Mouse (Mus musculus) midbrain, embryonic 10.5 days (tissue): ENCODE measurements around the gene Entpd6. TPM values are rescaled to one million over a fixed set of nuclear protein-coding genes. Genes with fewer than 3 reads are reported as not detected.
A peak's percentile ranks its signal among the peaks of the same experiment; 100 is the strongest.

ENCODE experiments used
- DNase-seq: peaks from one replicate; pipeline ENCODE4 v3.0.0-alpha.2; 2017; ENCODE audit warnings: low spot score
- H3K27ac ChIP-seq: fragments of 300-500 bp; sonication (generic); replicated peaks from 2 replicates; pipeline ENCODE4 v1.5.1; 2016; ENCODE audit warnings: mild to moderate bottlenecking
- H3K27me3 ChIP-seq: fragments of 300-500 bp; sonication (generic); 2 replicates; pipeline ENCODE4 v1.6.1; 2016; ENCODE audit warnings: low read depth, mild to moderate bottlenecking; ENCODE audit not compliant: poor library complexity, severe bottlenecking
- H3K36me3 ChIP-seq: fragments of 300-500 bp; sonication (generic); 2 replicates; pipeline ENCODE4 v1.6.1; 2016; ENCODE audit warnings: mild to moderate bottlenecking, moderate library complexity
- H3K4me1 ChIP-seq: fragments of 300-500 bp; sonication (generic); 2 replicates; pipeline ENCODE4 v1.6.1; 2016
- H3K4me3 ChIP-seq: fragments of 300-500 bp; sonication (generic); 2 replicates; pipeline ENCODE4 v1.5.1; 2016; ENCODE audit warnings: mild to moderate bottlenecking, moderate library complexity
- H3K9me3 ChIP-seq: fragments of 300-500 bp; sonication (generic); replicated peaks from 2 replicates; pipeline ENCODE4 v1.6.1; 2016; ENCODE audit warnings: mild to moderate bottlenecking
- WGBS: fragments of 180-500 bp; shearing (Covaris S2); methylation state at CpG from one replicate; pipeline ENCODE4 v1.1.7; 2016; 5-methylcytosine and 5-hydroxymethylcytosine counted together
- polyA plus RNA-seq: library from polyadenylated mRNA; unstranded; fragments of >200 nt; fragmentation: Nextera tagmentation; extraction: Ambion mirVana; gene quantifications from 2 replicates; pipeline ENCODE4 v1.2.1, GENCODE M21; 2016

Gene Entpd6
- polyA plus RNA-seq = 35.5 and 38.0 TPM in 2 replicates

DNA sequence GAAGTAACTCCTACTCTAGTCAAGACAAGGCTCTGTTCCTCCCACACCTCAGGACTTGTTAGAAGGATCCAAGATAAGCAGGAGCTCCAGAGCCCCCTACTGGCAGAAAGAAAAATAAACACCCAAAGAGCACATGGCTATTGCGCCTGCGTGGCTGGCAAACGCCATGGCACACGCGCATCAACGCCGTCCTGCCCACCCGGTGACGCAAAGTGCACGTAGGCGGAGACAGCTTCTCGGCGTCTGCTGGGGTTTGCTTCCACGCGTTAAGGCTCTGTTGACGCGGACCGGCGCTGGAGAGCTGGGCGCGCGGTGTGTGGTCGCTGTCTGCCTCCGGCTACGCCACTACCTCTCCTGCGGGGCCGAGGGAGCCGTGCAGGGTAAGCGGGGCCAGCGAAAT is at the start of gene Entpd6:
TSS of gene Entpd6 (plus strand) at position 189 of the 400 bp plus-strand sequence.
- peak within 1 kb of the TSS; percentile 89 for H3K27ac ChIP-seq
- peaks cover 12% of the 10 kb centered on the region for H3K36me3 ChIP-seq
- H3K4me3 ChIP-seq = peak within 1 kb of the TSS; percentile 63
- no peaks in the 10 kb centered on the region for H3K27me3 ChIP-seq
- peaks cover 10% of the 10 kb centered on the region for H3K4me1 ChIP-seq
- under 1% methylated on average over 30 of the region's 30 CpGs for WGBS
- no peaks in the 10 kb centered on the region for H3K9me3 ChIP-seq
- DNase-seq = peak; percentile 94

GRCm38 (mm10) chr2:150712167-150712674 is 36.6 kb upstream of the Entpd6 start:
- Histone ChIP-seq H3K27ac (no peak overlapping the region), H3K36me3 (no peaks in the 10 kb centered on the region), H3K4me3 (no peak overlapping the region), H3K4me1 (no peaks in the 10 kb centered on the region), H3K9me3 (no peaks in the 10 kb centered on the region), H3K27me3 (no peaks in the 10 kb centered on the region)
- no peak for DNase-seq
- 81% methylated on average over 4 of the region's 4 CpGs for WGBS

- no peaks in the 10 kb centered on the region for H3K36me3 ChIP-seq
- peaks cover 19% of the 10 kb centered on the region for H3K4me1 ChIP-seq
- no peaks in the 10 kb centered on the region for H3K9me3 ChIP-seq
- peak overlapping the region; percentile 78 for H3K27ac ChIP-seq
- peak overlapping the region; percentile 29 for H3K4me3 ChIP-seq
- DNase-seq = peak; percentile 81
- peaks cover 19% of the 10 kb centered on the region; the same call in 1 of the 2 replicates for H3K27me3 ChIP-seq
- WGBS = 36% methylated on average over 11 of the region's 11 CpGs
Observed at GRCm38 (mm10) chr2:150735756-150736576, 12.9 kb upstream of the Entpd6 start.

GRCm38 (mm10) chr2:150737881-150738280 is 11.0 kb upstream of the Entpd6 start:
- H3K27me3 ChIP-seq = peaks cover 19% of the 10 kb centered on the region; the same call in 1 of the 2 replicates
- no peak for DNase-seq
- no peaks in the 10 kb centered on the region for H3K36me3 ChIP-seq
- peaks cover 19% of the 10 kb centered on the region for H3K4me1 ChIP-seq
- no peaks in the 10 kb centered on the region; the same call in 1 of the 2 replicates for H3K9me3 ChIP-seq
- 77% methylated on average over 9 of the region's 9 CpGs for WGBS
- H3K4me3 ChIP-seq = no peak overlapping the region
- H3K27ac ChIP-seq = no peak overlapping the region

GRCm38 (mm10) chr2:150740145-150740841 is 8.5 kb upstream of the Entpd6 start:
- WGBS = 71% methylated on average over 10 of the region's 10 CpGs
- Histone ChIP-seq H3K27me3 (peaks cover 19% of the 10 kb centered on the region; the same call in 1 of the 2 replicates), H3K9me3 (no peaks in the 10 kb centered on the region; the same call in 1 of the 2 replicates), H3K27ac (no peak overlapping the region), H3K4me3 (no peak overlapping the region), H3K36me3 (no peaks in the 10 kb centered on the region), H3K4me1 (peaks cover 17% of the 10 kb centered on the region)
- no peak for DNase-seq

- no peak for DNase-seq
- peaks cover 19% of the 10 kb centered on the region; the same call in 1 of the 2 replicates for H3K27me3 ChIP-seq
- H3K9me3 ChIP-seq = no peaks in the 10 kb centered on the region; the same call in 1 of the 2 replicates
- H3K27ac ChIP-seq = no peak overlapping the region
- WGBS = 70% methylated on average over 4 of the region's 4 CpGs
- H3K36me3 ChIP-seq = no peaks in the 10 kb centered on the region
- H3K4me3 ChIP-seq = no peak overlapping the region
- H3K4me1 ChIP-seq = peaks cover 7% of the 10 kb centered on the region
Observed at GRCm38 (mm10) chr2:150741405-150741804, 7.4 kb upstream of the Entpd6 start.

GRCm38 (mm10) chr2:150745016-150745415 is 3.8 kb upstream of the Entpd6 start:
- Histone ChIP-seq H3K9me3 (no peaks in the 10 kb centered on the region; the same call in 1 of the 2 replicates), H3K4me3 (no peak overlapping the region), H3K36me3 (no peaks in the 10 kb centered on the region), H3K27ac (no peak overlapping the region), H3K4me1 (peaks cover 9% of the 10 kb centered on the region), H3K27me3 (no peaks in the 10 kb centered on the region; the same call in 1 of the 2 replicates)
- no peak for DNase-seq
- 87% methylated on average over 7 of the region's 7 CpGs for WGBS

GRCm38 (mm10) chr2:150749283-150749682 is 441 bp downstream of the Entpd6 start:
- Histone ChIP-seq H3K27ac (peak overlapping the region; percentile 89), H3K27me3 (no peaks in the 10 kb centered on the region), H3K9me3 (no peaks in the 10 kb centered on the region), H3K36me3 (peaks cover 14% of the 10 kb centered on the region), H3K4me3 (peak overlapping the region; percentile 63), H3K4me1 (peaks cover 10% of the 10 kb centered on the region)
- WGBS = 1% methylated on average over 24 of the region's 24 CpGs
- peak; percentile 56 for DNase-seq

- H3K27ac ChIP-seq = no peak overlapping the region
- H3K9me3 ChIP-seq = no peaks in the 10 kb centered on the region
- H3K27me3 ChIP-seq = no peaks in the 10 kb centered on the region
- peak overlapping the region; percentile 63 for H3K4me3 ChIP-seq
- DNase-seq = no peak
- H3K36me3 ChIP-seq = peaks cover 14% of the 10 kb centered on the region
- peaks cover 10% of the 10 kb centered on the region for H3K4me1 ChIP-seq
- WGBS = 84% methylated on average over 13 of the region's 13 CpGs
Observed at GRCm38 (mm10) chr2:150750129-150750979, 1.5 kb downstream of the Entpd6 start.

- Histone ChIP-seq H3K27ac (no peak overlapping the region), H3K27me3 (no peaks in the 10 kb centered on the region), H3K4me3 (no peak overlapping the region), H3K9me3 (no peaks in the 10 kb centered on the region), H3K36me3 (peaks cover 49% of the 10 kb centered on the region), H3K4me1 (peaks cover 2% of the 10 kb centered on the region)
- 89% methylated on average over 3 of the region's 3 CpGs for WGBS
- no peak for DNase-seq
Observed at GRCm38 (mm10) chr2:150755016-150755415, 6.2 kb downstream of the Entpd6 start.

GRCm38 (mm10) chr2:150761476-150761875 is 12.6 kb downstream of the Entpd6 start:
- H3K4me3 ChIP-seq = no peak overlapping the region
- no peak for DNase-seq
- peaks cover 71% of the 10 kb centered on the region for H3K36me3 ChIP-seq
- no peaks in the 10 kb centered on the region for H3K27me3 ChIP-seq
- no peaks in the 10 kb centered on the region for H3K4me1 ChIP-seq
- no peak overlapping the region for H3K27ac ChIP-seq
- H3K9me3 ChIP-seq = 0 out of 2 replicates have a peak, but pooled peaks cover 3% of the 10 kb centered on the region
- WGBS = 84% methylated on average over 7 of the region's 7 CpGs

DNA sequence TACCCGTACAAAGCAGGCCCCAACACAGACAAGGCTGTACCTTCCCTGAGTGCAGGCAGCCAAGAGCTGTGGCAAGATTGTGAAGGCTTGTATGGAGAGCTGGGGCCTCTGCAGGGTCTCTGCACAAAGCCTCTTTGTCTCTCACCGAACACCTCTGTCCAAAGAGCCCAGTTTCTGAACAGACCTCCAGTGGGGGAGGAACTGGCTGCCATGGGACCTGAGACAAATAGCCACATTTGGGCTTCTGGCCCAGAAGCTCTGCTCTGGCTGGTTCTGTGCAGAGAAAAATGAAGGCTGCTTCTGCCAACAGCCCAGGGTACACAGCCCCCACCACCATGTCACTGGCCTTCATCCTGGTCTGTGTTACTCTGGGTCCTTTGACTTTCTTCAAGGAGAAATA is 16.8 kb downstream of the Entpd6 start:
- 81% methylated on average over 2 of the region's 2 CpGs for WGBS
- Histone ChIP-seq H3K4me3 (no peak overlapping the region), H3K27me3 (no peaks in the 10 kb centered on the region), H3K4me1 (no peaks in the 10 kb centered on the region), H3K36me3 (peaks cover 75% of the 10 kb centered on the region), H3K9me3 (0 out of 2 replicates have a peak, but pooled peaks cover 1% of the 10 kb centered on the region), H3K27ac (no peak overlapping the region)
- DNase-seq = no peak
